Mouse (Mus musculus) c-Kit-positive CD71-positive TER-119-negative erythroid progenitor cells, embryonic 14.5 days (primary cell): ENCODE data around the gene Fam69a.
A peak's percentile ranks its signal among the peaks of the same experiment; 100 is the strongest.
"Not testable (repeated sequence)": the region's sequence is repeated elsewhere in the genome, so short reads cannot be mapped to it uniquely, and the experiment has no call there.

Experiments
- DNase-seq: peaks from one replicate; pipeline ENCODE4 v3.0.0-alpha.2; 2013; ENCODE audit warnings: low read depth

Gene Fam69a

GRCm38 (mm10) chr5:107979901-107980300 is 7.0 kb downstream of the Fam69a start:
- DNase-seq = no peak

GRCm38 (mm10) chr5:107978289-107979035 is 8.4 kb downstream of the Fam69a start:
- no peak for DNase-seq

- no peak for DNase-seq
Measured at GRCm38 (mm10) chr5:107977640-107978288, 9.1 kb downstream of the Fam69a start.

GRCm38 (mm10) chr5:107973310-107973709 is 13.6 kb downstream of the Fam69a start:
- no peak for DNase-seq

DNA sequence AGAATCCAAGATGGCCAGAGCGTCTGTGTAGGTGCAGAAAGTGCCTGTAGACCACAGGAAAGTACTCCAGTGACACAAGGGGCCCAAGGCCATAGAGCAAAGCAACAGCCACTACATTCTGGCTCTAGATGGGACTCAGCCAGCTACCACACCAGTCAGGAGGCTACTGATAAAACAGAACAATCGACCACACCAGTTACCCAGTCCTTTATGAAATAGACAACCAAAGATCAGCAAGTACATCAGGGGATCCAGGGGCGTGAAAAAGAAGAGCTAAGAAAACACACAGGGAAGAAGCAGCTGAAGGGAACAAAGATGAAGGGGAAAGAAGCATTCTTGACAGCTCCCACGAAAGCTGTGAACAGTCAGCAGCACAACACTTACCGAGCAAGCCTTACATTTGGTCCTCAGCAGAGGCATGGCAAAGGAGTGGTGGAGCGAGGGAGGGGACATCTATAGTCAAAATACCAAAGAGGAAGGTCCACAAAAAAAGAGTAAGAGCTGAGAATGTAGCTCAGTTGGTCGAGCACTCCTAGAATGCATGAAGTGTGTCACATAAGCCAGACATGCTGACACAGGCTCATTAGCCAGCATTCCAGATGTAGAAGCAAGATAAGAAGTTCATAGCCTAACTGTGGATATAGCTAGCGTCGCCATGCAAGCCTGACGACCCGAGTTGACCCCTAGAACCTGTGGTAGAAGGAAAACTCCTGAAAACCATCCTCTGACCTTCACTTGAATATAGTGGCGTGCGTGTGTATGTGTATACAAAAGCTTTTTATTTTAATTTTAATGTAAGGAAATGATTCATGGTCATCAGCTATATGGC is 14.2 kb downstream of the Fam69a start:
- no peak for DNase-seq

DNA sequence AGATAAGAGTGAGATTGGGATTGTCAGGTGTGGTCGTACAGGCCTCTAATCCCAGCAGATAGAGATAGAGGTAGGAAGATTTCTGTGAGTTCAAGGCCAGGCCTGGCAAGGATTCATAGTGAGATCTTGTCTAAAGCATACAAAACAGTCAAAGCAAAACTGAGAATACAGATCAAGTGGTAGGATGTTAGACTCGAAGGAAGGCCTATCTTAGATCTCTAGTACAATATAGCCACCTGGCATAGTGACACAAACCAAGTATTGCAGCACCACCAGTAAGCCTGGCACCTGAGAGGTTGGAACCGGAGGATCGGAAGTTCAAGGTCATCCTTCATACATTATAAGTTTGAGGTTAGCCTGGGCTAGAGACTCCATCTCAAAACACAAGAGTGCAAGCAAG is 15.8 kb downstream of the Fam69a start:
- DNase-seq = no peak

GRCm38 (mm10) chr5:107969818-107970217 is 17.1 kb downstream of the Fam69a start:
- DNase-seq = not testable (repeated sequence)

- DNase-seq = no peak
Measured at GRCm38 (mm10) chr5:107968079-107968478, 18.8 kb downstream of the Fam69a start.

GRCm38 (mm10) chr5:107966841-107967457 is 19.9 kb downstream of the Fam69a start:
- DNase-seq = no peak

GRCm38 (mm10) chr5:107966156-107966555 is 20.7 kb downstream of the Fam69a start:
- no peak for DNase-seq

DNA sequence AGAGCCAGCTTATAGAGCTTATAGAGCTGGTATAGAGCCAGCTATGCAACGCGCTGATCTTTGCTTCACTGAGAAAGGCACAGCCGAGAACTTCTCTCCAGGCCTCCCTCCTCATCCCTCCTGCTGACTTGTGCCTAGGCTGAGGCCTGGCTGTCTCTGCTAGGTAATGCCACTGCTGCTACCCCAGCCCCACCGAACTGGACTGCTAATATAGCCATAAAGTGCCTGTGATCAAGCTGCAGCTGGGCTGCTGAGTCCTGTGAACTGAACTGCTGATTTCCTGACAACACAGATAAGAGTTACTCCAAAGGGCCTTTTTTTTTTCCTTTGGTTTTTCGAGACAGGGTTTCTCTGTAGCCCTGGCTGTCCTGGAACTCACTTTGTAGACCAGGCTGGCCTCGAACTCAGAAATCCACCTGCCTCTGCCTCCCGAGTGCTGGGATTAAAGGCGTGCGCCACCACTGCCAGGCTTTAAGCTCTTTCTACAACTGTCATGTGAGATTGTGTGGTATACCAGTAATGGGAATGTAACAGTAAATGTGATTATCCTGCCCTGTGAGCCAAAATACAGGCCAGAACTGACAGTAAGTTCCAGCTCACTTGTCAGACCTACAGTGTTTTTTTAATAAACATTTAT is 21.4 kb downstream of the Fam69a start:
- DNase-seq = no peak

DNA sequence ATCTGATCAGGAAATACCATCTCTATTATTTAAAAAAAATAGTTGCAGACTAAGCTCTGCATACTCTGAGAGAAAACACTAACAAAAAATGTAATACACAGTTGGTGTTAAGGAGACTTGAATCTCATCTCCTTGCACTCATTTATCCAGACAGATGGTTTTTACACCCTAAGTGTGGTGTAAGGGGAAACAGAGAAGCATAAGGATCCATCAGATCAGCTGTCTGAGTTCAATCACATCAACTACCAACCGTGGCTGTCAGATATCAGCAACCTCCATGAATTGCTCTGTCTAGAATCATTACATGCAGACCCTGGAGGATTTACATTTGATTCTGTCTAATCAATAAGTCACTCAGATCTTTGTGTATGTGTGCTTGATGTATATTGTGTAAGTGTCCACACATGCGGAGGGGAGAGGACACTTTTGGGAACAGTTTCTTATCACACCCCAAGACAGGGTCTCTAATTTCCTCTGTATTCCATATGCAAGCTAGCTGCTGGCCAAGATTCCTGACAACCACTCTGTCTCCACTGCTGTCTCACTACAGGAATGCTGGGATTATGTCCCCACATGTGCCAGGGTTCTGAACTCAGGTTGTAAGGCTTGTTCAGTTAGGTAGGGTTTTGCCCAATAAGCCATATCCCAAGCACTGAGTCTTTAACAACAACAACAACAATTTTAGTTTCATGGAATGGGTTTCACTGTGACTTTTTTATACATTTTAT is 22.7 kb downstream of the Fam69a start:
- no peak for DNase-seq

GRCm38 (mm10) chr5:107961438-107962251 is 25.2 kb downstream of the Fam69a start:
- no peak for DNase-seq

GRCm38 (mm10) chr5:107960532-107961202 is 26.2 kb downstream of the Fam69a start:
- peak; percentile 69 for DNase-seq

DNA sequence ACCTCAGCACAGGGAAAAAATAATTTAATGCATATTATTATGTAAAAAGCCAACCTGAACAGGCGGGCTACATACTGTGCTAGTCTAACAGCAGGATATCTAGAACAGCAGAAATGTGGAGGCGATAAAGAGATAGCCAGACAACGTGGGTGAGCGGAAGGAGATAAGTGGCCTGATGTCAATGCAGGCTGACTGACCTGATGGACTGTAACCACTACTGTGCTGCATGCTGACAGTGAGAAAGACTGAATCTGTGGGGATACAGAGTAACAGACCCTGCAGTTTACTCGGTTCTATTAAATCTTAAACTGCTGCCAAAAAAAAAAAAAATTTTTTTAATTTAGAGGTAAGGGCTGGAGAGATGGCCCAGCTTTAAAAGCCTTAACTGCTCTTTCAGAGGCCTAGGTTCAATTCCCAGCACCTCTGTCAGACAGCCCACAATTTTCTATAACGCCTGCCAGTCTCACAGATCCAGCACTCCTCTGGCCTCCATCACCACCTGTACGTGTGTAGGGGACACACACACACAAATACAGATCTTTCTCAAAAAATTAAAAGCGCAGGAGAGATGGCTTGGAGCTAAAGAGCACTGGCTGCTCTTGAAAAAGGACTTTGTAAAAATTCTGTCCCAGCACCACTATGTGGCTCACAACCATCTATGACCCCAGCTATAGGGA is 27.1 kb downstream of the Fam69a start:
- peak; percentile 69 for DNase-seq

DNA sequence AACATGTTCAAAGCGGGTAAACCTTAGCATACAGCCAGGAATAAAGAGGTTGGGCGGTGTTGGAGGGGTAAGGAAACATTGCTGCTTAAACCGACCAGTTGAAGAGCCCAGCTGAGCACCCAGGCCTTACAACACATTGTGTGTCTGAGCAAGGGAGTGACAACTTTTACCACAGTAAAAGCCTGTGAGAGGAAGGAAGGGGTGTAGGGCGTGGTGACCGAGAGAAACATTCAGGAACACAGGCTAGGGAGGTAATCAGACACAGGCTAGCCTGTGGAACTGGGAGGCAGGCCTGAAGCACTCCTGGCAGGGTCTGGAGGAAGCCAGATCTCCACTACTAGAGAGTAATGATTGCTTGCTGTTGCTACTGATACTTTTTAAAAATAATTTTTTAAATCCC is 36.2 kb downstream of the Fam69a start:
- DNase-seq = no peak

GRCm38 (mm10) chr5:107949607-107950006 is 37.3 kb downstream of the Fam69a start:
- no peak for DNase-seq

- DNase-seq = no peak
Measured at GRCm38 (mm10) chr5:107948899-107949298, 38.0 kb downstream of the Fam69a start.

- DNase-seq = no peak
Measured at GRCm38 (mm10) chr5:107947548-107947947, 39.3 kb downstream of the Fam69a start.
